Mouse (Mus musculus): ENCODE data around the gene Abhd16a.
A peak's percentile ranks its signal among the peaks of the same experiment; 100 is the strongest.

Gene Abhd16a

DNA sequence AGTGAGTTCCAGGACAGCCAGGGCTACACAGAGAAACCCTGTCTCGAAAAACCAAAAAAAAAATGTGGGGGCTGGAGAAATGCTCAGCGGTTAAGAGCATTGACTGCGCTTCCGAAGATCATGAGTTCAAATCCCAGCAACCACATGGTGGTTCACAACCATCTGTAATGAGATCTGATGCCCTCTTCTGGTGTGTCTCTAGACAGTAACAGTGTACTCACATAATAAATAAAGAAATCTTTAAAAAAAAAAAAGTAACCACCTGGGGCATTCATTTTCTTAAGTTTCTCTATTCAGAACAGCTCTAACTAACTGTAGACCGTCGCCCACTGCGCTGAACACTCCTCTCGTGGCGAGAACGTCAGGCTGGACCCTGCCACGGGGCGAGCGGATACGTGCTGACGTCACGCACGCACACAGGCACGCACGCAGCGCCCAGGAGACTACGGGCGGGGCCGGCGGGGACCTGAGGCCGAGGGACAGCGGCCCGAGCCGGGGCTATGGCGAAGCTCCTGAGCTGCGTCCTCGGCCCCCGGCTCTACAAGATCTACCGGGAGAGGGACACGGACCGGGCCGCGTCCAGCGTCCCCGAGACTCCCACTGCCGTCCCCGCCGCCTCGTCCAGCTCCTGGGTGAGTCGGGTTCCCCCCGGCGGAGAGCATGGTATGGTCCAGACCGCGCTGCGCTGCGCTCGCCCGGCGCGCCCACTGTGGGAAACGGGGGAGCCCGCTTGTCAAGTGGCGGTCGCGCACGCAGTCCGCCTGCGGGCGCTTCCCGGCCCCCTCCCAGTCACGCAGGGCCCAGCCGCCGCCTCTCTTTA lies at the start of gene Abhd16a:
Gene Abhd16a (plus strand): TSS at position 439 of the 820 bp plus-strand sequence.
- DNase-seq (ENCODE audit: low spot score in 2 of 2), result peak; percentile 87 to 91

DNA sequence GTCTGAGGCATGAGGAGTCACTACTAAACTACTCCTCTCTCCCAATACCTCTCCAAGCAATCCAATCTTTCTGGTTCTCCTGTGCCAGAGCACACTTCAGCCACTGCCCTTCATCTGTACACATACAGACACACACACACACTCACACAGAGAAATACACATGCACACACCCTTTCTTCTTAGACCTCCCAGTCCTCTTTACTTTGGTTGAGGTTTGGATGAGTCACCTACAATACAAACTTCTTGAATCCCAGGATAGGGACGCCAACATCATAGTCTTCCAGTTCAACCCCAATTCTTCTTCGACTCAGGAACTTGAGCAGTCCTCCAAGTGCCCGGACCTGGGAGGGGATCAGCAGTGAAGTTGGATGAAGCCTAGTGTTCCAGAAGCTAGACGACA lies 45.3 kb upstream of the Abhd16a start:
- DNase-seq (ENCODE audit: low spot score in 2 of 2), result no peak

DNA sequence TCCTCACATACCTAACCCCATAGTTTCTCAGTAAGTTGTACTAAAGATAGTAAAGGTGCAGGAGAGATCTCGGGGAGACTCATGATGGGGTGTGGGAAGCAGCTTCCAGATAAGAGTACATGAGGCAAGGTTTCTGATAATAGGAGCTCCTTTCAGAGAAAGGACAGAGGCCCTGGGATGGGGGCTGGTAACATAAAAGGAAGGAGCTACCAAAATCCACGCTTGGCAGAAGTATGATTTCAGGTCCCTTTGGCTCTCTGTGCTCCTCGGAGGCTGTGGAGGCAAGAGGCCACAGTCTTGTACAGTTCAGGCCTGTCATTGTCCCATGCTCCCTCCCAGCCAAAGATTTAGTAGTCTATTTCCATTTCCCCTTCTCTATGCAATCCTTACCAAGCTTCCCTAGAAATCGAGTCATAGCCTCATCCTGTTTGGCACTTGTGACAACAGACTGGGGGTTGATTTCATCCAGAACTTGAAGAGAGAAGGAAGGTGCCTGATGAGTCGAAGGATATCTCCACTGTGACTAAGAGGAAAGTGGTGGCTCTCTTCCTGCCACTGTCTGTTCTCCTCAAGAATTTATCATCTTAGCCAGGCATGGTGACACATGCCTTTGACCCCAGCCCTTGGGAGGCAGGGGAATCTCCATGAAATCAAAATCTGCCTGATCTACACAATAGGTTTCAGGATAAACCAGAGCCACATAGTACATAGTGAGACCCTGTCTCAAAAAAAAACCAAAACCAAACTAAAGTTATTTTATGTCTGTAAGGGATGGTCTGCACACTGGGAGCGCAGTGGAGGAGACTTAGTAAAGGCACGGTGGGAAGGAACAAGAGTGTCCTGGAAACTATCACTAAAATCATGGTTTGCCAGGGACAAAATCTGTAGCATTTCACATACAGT lies 43.9 kb upstream of the Abhd16a start:
- no peak for DNase-seq (ENCODE audit: low spot score in 2 of 2)

DNA sequence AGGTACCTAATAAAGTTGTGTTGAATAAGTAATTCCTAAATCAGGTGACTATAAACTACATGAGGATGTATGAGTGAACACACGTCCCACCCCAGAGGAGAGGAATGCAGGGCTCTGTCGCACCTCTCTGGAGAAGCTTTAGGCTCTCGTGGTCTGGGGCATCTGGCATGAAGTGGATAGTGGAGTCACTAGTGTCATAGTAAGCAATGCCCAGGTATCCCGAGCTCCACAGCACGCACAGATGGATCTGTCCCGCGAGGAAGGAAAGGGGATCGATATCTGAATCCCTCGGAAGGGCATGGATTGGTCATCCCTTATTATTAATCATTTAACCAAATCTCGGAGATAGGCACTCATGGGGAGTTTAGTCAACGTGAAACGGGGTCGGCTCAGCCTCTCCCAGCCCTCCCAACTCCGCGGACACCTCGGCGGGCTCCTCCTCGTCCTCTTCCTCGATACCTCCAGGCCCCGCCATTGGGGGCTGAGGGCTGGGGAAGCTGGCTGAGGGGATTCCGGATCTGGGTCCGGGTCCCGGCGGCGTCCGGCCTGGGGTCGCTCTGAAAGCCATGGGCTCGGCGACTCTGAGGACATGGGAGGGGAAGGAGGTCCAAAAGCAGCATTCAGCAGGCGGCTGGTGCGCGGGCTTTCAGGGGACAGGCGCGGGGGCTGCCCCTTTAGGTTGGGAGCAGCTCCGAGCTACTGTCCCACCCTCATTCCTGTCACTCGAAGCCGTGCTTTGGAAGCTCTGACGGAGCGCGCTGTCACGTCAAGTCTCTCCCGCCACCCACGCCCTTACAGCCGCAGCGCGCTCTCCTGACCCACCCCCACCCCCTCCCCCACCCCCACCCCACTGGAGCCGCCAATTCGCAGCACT lies 43.0 kb upstream of the Abhd16a start:
- no peak for DNase-seq (ENCODE audit: low spot score in 2 of 2)

DNA sequence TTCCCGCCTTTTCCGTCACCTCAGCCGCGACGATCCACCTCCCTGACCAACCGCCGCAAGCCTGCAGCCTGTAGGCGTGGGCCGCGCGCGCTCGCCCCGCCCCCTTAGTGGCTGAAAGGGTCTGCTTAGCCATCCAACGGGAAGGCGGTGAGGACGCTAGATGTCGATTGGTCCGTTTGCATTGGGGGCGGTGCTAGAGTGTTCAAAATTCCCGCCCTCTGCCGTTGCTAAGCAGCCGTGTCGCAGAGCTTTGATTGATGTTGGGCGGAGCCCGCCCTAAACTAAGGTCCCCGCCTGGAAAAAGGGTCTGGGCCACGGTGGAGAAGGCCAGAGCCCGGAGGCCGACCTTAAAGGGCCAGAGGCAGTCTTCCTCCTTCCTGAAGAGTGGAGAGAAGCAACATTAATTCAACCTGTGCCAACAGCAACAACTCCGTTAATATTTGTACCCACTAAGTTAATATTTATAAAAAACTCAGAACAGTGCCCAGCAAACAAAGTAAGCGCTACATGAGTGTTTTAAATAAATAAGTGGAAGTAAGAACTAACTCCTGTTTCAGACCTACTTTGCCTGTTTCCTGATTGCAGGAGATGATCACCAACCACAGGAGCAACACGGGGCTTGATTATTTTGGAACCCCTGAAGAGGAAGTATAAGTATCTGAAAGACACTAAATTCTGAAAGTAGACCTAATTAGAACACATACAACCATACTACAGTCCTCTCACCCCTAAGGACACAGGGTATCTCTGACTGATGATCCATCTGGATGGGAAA lies 42.2 kb upstream of the Abhd16a start, which contains the start of gene Msh5:
Gene Msh5 (minus strand): TSS at position 65 of the 775 bp plus-strand sequence.
- DNase-seq (ENCODE audit: low spot score in 2 of 2), result peak; percentile 86 to 92

DNA sequence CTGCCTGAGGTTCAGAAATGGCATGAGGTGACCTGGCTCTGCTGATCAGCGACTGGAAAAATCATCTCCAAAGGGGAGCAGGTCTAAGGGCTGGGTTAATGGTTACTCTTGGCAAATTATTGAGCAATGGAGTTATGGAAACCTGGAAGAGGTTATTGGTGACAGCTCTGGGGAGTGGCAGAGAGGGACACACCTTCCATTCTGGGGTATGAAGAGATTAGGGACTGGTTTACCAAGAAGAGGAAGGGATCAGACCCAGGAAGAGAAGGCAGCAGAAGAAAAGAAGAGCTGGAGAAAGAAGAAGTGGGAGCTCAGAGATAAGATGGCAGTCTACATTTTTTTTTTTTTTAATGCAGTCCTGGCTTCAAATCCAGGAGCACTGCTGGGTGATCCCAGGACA lies 41.4 kb upstream of the Abhd16a start:
- no peak for DNase-seq (ENCODE audit: low spot score in 2 of 2)

DNA sequence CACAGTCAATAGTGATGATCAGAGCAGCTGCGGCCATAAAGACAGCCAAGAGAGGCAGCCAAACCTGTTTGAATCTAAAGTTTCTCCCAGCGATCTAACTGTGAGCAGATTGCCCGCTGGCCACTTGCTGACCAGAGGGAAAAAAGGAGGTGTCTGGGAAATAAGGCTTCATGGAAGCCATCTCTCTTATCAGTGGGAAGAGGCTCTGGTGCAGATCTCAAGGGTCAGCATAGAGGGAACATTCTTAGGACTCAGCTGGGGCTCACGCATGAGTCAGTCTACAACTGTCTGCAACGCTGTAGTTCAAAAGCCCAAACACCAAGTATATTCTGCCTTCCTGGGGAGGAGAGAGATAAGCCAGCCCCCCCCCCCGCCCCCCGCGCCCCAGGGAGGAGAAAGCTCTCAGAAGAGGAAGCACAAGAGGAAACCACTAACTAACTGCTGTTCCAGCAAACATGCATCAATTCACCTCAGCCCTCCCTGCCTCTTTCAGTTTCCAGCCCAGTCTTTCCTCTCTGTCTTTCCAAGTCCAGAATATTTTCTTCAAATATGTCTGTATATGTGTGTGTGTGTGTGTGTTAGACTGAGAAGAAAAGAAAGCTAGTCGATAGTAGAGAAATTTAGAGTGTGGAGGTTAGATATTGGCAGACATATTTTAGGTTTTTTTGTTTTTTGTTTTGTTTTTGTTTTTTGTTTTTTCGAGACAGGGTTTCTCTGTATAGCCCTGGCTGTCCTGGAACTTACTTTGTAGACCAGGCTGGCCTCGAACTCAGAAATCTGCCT lies 40.7 kb upstream of the Abhd16a start:
- no peak for DNase-seq (ENCODE audit: low spot score in 2 of 2)

DNA sequence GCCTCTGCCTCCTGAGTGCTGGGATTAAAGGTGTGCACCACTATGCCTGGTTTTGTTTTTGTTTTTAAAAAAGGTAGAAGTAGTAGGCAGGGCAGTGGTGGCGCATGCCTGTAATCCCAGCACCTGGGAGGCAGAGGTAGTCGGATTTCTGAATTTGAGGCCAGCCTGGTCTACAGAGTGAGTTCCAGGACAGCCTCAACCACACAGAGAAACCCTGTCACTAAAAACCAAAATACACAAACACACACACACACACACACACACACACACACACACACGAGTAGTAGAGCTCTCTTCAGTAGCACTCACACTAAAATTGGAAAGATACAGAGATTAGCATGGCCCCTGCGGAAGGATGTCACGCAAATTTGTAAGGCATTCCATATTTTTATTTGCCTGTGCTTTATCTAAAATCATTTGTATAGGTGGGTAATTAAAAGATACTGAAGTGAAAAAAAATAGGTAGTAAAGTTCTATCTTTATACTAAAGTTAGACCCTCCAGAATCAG lies 40.1 kb upstream of the Abhd16a start:
- no peak for DNase-seq (ENCODE audit: low spot score in 2 of 2)

DNA sequence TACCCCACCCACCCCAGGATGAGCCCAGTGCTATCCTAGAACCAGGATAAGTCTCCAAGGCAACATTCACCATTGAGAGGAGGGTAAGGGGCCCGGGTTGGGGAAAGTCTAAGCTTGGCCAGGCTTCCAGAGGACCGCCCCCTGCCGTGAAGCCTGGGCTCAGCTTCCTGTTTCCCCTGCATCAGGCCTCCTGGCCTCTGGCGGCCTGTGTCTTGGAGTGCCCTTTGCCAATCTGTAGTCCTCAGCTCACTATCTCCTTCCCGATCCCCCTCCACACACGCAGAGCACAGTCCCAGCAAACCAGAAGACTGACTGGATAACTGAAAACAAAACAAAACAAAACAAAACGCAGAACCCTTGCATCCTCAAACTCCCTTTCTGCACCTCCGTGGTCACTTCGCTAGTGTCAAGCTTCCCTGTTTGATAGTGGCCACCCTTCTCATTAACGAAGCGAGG lies 39.5 kb upstream of the Abhd16a start, which contains the start of gene Clic1:
Gene Clic1 (plus strand): TSS at position 406 of the 456 bp plus-strand sequence.
- no peak for DNase-seq (ENCODE audit: low spot score in 2 of 2)

DNA sequence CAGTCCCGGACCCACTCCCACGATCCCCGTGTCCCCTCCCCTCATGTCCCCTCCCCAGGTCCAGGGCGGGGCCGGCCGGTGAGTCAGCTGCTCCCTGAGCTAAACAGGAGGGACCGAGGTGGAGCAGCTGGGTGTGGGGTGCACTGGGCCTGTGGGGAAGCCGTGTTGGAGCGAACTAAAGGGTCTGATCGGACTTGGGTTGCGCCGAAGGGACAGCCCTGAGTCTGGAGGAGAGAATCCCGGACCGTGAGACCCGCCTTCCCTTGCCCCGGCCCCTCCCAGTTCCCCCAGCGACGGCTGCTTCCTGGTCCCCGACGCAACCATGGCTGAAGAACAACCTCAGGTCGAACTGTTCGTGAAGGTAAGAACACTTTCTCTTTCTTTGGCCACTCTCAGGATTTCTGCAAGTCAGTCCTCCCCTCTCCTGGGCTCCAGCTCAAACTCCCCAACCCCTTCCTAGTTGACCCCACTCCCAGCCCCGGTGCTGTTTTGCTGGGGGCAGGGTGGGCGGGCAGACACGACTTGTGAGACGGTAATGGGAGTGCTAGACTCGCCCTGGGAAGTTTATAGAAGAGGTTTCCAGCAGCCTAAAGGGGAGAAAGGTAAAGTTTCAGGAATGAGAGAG lies 38.8 kb upstream of the Abhd16a start:
- DNase-seq (ENCODE audit: low spot score in 2 of 2), result no peak

DNA sequence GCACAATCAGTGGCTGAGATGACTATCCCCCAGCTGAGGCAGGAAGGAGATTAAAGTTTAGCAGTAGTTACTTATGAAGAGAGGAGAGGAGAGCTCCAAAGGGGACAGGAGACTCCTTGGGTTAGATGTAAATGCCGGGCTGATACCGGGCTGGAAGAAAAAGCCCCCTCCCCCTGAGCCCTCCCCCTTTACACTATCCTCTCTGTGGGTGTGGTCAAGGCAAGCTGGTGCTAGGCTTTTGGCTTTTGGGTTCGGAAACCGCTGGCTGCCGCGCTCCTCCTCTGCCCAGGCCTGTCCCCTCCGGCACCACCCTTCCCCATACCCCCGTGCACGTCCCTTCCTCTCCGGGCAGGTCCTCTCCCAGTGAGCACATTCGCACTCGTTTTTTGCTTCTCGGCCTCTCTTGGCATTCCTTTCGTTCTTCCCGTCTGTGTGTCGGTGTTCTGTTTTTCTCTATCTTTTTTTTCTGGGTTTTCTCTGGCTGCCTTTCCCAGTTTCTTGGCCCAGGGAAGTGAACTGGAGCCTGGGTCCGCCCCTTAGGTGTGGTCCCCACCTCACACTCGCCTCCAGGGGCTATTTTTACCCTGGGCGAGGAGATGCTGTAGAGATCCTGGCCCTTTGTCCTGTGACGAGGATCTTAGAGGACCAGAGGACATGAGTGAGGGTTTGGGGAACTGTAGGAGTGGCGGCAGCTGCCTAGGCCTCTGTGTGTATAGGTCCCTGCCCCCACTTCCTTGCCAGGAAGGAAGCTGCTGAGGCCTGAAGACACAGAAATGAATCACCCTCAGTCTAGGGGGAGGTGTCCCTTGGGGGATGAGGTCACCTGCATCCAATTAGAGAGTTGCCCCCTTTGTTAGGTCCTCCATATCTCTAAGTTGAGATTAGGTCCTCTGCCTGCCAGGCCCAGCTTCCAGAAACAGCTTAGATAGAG lies 37.6 kb upstream of the Abhd16a start:
- DNase-seq (ENCODE audit: low spot score in 2 of 2), result no peak

DNA sequence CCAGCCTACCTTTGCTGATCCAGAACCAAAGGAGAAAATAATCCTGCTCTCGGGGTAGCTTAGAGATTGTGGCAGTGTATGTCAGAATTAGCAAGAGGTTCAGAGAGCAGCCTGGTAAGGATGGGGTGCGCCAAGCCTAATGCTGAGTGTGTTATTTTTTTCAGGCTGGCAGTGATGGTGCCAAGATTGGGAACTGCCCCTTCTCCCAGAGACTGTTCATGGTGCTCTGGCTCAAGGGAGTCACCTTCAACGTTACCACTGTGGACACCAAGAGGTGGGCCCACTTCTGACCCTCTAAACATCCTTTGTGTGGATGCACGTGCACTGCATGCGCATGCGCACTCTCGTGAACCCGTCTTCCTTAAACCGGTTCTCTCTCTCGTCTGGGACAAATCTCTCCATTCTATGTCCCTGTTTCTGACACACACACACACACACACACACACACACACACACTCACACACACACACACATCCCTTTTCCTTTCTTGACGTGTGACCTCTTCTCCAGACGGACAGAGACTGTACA lies 36.7 kb upstream of the Abhd16a start:
- no peak for DNase-seq (ENCODE audit: low spot score in 2 of 2)

DNA sequence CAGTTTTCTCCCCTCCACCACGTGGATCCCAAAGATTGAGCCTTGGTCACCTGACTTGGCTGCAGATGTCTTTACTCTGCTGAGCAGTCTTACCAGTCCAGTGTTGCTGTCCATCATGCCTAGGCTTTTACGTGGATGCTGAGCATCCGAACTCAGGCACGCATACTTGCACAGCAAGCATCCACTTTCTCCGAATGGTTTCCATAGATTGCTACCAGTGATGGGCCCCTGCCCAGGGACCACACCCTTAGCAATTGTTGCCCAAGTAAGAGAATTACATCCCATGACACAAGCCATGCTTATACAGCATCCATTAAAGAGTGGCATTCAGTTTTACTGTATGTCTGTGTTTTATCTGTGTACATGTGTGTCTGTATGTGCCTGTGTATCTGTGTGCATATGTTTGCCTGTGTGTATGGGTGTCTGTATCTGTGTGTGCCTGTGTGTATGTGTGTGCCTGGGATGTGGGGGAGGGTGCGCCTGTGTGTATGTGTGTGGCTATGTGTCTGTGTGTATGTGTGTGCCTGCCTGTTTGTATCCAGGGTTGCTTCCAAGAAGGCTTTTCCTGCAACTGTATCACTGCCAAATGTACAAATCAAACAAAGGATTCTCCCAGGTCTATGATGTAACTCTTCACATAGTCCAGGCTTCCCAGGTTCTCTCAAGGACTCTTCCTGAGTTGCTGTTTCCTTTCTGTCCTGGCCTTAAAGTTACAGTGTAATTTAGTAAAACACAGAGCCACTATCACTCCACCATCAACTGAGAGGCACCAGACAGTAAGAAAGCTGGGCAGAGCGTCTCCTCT lies 33.2 kb upstream of the Abhd16a start:
- no peak for DNase-seq (ENCODE audit: low spot score in 2 of 2)

DNA sequence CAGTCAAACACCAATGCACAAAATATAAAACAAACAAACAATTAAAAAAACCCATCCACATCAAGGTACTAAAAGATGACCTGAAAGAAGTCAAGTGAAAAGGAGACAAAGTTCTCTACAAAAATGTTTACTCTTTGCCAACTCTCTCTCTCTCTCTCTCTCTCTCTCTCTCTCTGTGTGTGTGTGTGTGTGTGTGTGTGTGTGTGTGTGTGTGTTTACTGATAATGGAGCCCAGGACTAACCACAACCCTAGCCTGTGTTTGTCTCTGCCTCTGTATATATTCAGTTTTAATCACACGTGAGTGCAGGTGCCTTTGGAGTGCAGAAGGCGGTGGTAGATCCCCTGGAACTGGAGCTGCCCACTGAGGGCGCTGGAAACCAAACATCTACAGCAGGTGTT lies 32.0 kb upstream of the Abhd16a start:
- no peak for DNase-seq (ENCODE audit: low spot score in 2 of 2)

DNA sequence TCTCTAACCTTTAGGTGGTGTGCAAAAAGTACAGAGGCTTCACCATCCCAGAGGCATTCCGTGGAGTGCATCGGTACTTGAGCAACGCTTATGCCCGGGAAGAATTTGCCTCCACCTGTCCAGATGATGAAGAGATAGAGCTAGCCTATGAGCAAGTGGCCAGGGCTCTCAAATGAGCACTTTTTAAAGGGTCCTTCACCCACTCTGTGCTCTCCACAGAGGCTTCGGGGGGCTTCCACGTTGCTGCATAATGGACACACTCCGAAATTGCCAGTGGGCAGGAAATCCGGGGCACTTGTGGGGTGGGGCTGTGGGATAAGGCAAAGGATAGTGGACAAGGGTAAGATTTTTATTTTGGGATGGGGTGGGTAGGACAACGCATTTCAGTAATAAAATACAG lies 30.7 kb upstream of the Abhd16a start:
- DNase-seq (ENCODE audit: low spot score in 2 of 2), result no peak

DNA sequence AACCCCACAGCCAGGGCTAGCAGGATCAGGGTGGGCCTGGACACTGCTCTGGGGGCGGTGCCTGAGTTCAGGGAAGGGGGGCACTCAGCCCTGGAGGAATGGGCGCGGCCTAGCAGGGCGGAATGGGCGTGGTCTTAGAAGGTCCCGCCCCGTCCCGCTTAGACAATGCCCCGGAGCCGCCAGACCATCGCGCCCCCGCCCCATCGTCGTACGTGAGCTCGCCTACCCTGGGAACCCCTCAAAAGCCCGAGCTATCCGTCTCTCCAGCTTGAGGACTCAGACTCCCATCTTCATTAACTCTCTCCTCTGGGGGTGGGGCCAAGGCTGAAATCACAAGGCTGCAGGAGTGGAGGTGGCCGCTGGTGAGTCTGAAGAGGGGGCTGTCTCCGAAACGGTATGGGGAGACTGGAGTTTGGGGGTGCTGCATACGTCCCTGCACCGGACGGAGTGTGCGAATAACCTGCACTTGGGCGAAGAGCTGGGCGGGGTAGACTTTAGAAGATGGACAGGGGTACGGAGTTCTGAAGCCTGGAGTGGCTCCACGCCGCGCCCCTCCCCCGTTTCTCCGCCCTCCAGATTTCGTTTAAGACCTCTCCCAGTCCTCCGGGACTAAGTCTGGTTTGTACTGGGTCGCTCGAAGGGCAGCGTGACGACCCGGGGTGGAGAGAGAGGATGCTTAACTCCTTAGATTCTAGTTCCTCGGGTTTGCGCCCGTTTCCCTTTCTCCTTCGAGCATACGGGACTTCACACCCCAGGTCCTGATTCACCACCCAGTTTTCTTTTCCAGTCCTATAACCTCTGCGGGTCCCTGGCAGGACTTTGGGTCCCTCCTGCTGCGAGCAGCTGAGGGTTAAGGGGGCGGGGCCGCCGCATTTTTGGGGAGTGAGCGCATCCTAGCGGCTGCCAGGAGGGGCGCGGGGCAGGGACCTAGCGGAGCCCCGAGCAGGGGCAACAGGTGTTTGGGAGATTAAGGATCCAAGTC lies 29.9 kb upstream of the Abhd16a start, which contains the start of gene Ddah2:
Gene Ddah2 (plus strand): TSS at position 125 of the 982 bp plus-strand sequence.
- peak; percentile 51 to 60 for DNase-seq (ENCODE audit: low spot score in 2 of 2)

Measured in frontal cortex, postnatal 25 days (tissue).